Mouse (Mus musculus) thymus, postnatal 25 days (tissue): ENCODE results near the gene Snrpd3.
"Not testable (repeated sequence)": the region's sequence is repeated elsewhere in the genome, so short reads cannot be mapped to it uniquely, and the experiment has no call there.

Source experiments
- DNase-seq: peaks from one replicate; pipeline ENCODE4 v3.0.0; 2022

Snrpd3 gene

DNA sequence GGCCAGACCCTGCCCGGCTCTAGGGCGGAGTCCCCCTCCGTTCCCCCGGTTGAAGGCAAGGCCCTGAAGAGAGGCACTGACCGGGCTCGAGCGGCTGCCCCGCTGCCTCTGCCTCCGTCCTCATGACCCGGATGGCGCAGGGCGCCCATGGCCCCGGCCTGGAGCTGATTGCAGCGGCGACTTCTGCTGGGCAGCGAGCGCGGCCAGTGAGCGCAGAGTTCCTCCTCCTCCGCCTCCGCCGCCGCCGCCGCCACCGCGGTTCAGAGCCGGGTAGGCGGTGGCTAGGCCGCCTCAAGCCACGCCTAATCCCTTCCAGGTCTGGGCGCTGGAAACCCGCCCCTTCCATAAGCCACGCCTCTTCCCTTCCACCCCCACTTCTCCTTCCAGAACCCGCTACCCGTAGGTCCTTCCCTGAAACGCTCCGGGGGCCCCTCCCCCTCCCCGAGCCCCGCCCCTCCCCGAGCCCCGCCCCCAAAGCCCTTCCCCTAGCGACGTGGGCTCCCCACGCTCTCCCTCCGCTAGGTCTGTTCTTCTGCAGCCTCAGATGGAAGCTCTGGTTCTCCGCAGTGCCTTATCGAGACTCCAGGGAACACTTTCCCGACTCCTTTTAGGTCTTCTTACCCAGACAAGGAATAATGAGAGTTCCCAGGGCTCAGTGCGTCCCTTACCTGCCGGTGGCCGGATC is at the start of gene Snrpd3:
Gene Snrpd3, plus strand, starts transcription at position 479 of the 685 bp plus-strand sequence.
- peak; percentile 93 for DNase-seq

DNA sequence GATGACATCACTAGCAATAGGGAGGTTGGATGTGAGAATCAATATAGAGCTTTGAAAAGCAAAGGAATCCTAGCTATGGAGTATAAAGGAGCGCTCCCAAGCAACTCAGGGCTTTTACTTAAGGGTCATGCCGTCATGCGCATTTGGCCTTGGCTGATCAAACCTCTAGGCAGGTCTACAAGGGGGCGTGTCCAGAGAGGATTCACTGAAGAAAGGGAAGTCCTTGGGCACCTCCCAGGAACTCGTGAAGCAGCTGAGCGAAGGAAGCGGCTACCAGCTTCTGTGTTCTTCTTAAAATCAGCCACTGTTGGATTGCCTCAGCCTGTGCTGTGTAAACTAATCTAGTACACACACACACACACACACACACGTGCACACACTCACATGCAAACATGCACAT is 43.9 kb upstream of the Snrpd3 start:
- no peak for DNase-seq

DNA sequence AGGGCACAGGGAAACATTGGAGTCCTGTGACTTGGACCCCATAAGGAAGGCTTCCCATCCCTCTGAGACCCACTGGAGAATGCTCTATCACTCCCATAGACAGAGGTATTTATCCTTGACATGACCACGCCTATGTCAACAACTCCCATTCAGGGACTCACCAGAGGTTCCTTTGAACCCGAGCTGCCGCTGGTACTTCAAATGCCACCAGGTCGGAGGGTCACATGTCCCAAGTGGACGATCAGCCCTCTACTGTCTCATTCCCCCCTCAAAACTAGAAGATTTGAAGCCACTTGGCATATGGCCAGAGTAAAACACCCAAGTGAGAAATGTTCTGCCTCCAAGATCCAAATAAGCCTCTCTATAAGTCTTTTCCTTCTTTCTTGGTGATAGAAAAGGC is 42.8 kb upstream of the Snrpd3 start:
- no peak for DNase-seq

DNA sequence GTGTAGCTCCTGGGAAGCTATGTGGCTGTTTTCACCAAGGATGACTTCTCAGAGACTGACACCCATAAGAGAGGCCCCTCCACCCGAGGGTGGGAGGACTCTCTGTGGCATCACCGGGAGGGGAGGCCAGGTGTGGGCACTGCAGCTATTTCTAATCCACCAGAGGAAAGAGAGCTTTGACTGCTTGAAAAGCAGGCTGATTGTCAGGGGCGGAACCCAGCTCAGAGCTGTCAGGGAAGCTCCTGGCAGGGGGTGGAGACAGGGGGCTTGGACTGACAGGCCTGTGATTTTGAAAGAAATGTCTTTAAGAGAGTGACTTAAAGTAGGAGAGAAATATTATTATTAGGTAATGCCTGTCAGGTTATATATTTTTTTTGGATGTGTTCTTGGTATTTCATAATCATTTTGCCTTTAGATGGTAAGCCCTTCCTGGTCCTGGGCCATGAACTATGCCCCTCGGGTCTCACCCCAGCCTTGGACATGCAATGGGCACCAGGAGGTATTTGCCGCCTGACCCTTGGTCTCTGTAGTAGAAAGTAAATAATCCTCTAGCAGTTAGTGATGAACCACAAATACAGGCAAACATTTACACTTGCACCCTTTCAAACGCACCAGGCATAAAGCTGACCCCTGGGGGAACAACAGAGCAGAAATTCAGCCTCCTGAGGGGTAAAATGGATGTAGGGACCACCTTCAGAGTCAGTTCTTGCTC is 42.1 kb upstream of the Snrpd3 start:
- DNase-seq, result not testable (repeated sequence)

DNA sequence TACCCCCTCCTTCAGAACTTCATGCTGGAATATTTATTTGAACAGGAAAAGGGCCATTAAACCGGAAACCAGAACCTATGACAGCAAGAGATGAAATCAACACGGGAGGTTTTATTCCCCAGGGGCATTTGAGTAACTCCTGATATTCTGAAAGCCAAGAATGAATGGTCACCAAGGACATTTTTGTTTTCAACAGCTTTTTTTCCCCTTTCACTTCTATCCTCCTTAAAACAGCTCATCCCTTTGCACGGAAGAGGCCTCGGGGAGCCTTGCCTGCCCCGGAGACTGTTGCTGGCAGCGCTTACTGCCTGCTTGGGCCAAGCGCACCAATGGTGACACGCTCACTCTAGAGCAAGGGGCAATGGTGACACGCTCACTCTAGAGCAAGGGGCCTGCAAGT is 40.3 kb upstream of the Snrpd3 start:
- DNase-seq, result no peak

DNA sequence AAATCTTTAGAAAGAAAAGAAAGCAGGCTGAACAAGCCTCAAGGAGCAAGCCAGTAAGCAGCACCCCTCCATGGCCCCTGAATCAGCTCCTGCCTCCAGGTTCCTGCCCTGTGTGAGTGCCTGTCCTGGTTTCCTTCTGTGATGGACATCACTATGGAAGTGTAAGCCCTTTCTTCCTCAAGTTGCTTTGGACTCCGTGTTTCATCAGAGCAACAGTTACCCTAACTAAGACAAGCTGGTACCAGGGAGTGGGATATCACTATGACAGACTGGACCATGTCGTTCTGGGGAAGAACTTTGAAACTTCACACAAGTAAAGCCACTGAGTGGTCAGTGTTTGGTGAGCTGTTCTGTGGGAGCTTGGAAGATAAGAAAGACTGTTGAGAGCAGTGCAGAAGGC is 37.4 kb upstream of the Snrpd3 start:
- DNase-seq, result no peak

DNA sequence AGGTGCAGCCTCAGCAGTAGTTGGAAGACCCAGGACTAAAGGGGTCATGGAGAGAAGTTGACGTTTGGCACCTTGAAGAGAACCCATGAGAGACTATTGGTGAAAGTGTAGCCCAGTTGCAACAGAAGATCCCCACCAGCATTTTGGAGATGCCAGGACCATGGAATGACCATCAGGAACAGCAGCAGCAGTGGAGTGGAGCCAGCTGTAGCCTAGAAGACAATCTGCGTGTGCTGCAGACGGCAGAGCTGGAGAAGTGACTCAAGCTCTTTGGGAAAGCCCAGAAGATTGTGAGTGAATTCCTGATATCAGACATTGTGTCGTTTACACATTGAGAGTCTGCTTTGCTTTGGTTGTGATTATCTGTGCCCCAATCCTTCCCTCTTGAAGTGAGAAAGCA is 35.6 kb upstream of the Snrpd3 start:
- no peak for DNase-seq

DNA sequence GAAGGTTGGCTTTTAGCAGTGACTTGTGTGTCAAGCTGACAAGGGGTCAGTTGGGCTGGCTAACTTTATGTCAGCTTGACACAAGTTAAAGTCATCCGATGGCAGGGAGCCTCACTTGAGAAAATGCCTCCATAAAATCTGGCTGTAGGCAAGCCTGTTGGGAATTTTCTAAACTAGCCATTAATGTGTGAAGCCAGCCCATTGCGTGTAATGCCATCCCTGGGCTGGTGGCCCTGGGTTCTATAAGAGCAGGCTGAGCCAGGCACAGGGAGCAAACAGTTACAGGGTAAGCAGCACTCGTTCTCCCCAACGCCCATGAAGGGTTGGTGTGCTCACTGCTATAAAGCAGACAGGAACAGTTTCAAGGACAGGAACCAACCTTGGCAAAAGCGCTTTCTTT is 35.1 kb upstream of the Snrpd3 start:
- DNase-seq, result no peak

DNA sequence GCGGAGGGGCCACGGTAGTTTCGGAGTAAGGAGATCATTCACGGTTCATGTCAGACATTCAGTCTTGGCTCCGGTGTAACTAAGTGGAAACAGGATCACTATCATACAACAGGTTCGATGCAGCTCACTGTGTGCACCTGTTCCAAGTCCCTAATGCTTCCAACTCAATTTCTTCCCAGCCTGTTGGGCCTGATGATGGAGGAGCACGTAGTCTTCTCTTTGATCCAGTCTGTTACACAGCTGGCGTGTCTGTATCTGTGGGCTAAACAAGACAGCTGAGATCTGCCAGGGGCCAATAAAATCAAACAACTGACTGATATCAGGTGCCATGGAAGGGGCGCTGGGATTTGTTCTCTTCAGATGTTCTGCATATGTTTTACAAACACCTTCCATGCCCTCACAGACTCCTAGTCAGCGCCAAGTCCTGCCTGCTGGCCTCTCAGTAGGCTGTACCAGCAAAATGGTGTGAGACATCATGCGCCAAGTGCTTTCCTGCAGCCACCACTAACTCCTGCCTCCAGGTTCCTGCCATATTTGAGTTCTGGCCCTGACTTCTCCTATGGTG is 34.4 kb upstream of the Snrpd3 start:
- no peak for DNase-seq

DNA sequence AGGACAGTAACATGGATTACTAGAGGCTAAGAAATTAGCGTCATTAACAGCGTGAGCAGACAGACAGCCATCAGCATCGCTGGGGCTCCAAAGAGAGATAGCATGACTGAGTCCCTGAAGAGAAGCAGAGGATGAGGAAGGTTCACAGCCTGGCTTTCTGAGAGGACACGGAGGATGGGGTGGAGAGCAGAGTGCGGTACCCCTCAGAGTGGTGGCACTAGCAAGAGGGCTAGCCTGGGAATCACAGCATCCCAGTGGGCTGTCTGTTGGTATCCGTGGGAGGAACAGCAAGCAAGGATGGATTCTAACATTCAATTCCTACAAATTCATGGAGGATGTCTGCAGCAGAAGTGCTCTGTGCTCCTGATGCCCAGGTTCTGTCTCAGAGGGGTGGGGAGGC is 33.3 kb upstream of the Snrpd3 start:
- DNase-seq, result no peak

DNA sequence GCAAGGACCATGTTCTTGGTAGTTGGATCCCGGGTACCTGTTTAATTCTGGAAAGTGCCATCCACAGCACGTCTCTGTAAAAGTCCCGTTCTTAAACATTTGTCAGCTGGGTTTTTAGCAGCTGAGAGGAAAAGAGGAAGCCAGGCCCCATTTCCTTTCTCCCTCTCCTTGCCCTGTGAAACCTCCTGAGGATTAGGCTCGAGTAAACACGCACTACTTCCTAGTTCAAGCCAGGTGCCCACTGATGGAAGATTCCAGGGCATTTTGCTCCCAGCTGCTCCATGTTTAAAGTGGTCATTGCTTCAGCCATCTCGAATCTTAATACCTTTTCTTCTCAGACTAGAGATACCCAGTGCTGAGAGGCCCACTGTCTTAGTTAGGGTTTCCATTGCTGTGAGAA is 32.6 kb upstream of the Snrpd3 start:
- DNase-seq, result no peak

DNA sequence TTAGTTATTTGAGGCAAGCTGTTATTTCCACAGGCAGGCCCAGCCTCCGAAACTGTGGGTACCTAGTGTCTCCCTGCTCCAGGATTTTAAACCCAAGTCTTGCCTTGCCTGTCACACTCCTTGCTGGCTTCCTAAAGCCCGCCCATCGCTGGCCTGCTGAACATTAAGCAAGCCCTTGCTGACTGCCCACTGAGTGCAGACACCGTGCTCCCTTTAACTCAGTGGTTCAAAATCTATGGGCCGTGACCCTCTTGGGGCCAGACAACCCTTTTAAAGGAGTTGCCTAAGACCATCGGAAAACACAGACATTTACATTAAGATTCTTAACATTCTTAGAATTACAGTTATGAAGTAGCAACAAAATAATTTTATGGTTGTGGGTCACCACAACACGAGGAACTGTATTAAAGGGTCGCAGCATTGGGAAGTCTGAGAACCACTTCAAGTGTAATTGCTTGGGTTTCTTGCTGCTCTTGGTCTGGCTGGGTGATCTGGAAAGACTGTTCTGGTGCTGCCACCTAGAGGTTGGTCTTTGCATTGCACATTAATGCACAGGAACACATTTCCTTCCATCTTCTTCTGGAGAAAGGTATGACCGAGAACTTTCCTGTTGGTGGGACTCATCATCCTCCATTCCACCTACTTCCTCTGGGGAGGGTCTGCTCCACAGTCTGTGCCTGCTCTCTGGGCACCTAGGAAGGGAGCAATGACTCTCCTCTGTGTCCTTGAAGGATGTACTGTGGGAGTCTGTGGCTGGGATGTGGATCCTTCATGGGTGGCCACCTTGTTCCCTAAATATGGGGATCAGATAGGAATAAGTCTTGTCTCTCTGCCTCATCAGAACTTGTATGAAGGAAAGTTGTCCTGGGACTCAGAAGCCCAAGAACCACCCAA is 31.0 kb upstream of the Snrpd3 start:
- DNase-seq, result peak; percentile 77

DNA sequence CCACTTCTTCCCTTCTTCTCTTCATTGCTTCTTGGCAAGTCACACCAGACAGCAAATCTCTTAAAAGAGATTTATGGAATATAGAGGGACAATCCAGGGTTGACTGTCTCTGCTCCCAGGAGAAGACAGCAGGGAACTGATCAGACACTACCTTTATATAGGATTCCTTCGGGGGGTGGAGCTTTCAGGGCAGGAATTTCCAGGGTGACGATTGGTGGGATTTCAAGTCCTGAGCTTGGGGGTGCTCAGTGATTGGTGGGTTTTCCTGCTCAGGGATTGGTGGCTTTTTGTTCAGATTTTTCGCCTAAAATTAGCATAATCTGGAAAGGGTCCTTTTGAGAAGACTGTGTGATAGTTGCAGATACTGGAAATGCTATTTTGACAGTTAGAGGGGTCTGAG is 30.2 kb upstream of the Snrpd3 start:
- DNase-seq, result no peak

DNA sequence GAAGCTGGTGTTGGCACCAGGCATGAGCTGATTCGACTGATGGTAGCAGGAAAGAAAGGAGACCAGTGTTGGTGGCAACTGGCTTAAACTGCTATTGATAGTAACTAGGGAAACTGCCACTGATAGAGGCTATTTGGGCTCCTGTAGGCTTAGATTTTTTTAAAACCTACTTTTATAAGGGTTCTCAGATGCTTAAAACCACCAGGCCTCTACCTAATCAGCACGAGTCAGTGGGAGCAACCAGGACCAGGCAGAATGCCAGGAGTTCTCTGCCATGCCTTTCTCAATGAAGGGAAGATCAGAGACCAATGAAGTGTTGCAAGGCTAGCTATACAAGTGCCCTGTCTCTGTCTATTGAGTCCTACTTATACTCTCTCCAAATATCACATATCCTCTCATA is 27.8 kb upstream of the Snrpd3 start:
- no peak for DNase-seq

DNA sequence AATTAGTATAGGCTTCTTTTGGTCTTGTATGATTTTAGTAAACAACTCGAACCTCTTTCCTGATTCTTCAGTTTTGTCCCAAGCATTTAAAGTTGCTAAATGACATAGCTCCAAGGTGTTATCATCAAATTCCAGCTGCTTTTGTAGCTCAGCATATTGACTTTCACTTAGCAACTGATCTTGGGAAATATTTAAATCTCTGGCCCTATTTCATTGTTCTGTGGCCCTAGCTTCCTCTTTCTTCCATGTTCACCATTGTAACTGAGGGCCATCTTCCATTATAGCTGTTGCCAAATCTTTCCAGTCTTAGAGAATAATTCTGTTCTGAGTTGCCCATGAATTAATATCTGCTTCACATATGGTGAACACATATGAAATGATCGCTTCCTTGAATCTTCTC is 26.6 kb upstream of the Snrpd3 start:
- DNase-seq, result no peak

DNA sequence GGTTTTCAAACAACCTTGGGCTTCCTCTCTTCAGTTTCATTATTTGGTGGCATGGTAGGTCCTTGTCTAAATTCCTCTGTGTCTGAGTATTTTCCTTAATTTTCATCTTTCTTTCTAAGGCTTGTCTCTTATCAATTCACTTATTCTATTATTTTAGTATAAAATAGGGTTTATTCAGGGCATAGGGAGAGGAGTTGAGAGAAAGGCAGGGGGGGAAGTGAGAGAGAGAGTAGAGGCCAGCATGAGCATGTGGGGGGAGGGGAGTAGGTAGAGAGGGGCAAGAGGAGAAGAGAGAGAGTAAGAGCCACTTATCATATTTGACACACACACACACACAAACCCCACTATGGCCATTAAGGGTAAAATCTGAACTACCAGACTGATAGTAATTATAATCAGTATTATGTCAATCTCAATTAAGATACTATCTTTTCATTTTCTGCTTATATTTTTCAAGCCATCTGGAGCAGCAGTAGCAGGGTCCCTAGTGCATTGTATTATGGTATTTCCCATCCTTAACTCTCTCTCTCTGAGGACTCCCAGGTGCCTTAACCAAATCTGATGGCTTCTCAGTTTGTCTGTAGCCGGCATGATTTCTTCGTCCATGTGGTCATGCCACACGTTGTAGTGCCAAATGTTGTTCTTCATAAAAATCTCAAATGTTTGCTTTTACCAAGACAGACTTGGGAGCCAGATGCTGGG is 26.0 kb upstream of the Snrpd3 start:
- DNase-seq, result no peak

DNA sequence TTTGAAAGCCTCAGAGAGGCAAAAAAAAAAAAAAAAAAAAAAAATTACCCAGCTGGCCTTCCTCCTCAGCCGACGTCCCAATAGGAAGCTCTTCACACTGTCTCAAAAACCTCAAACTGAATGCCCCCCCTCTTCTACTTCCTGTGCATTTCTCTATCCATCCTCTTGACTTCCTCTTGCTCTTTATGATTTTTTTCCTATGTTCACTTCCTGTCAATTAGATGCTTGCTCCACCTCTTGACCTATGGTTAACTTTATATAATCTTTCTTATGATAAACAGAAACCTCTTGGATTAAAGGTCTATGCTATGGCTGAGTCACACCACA is 25.5 kb upstream of the Snrpd3 start:
- DNase-seq, result peak; percentile 12

DNA sequence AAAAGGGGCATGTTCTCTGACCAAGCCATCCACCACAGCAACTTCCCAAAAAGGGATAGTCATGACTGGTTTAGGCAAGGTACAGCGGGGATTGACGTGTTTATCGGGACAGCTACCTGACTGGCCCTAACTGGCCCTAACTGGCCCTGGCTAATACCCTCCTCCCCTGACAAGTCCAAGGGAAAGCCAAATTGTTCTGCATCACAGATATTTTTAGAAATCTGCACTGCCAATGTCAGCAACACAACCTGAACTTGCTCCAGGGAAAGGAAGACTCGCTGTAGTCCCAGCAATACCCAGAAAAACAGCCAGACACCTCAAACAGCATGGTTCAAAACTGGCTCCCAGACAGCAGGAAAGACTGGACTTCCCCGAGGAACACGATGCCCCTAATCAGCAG is 22.0 kb upstream of the Snrpd3 start:
- no peak for DNase-seq

DNA sequence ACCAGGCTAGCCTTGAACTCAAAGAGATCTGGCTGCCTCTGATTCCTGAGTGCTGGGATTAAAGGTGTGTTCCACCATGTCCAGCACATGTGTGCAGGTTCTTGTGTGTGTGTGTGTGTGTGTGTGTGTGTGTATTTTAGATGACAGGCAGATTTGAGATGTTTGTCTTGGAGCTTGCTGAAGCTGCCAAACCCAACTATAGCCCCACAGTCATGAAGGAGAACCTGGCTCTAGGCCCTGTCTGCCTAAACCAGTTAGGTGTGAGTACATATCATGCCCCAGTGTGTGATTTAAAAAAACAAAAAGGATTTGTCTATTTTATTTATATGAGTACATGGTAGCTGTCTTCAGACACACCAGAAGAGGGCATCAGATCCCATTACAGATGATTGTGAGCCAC is 21.4 kb upstream of the Snrpd3 start:
- DNase-seq, result no peak

DNA sequence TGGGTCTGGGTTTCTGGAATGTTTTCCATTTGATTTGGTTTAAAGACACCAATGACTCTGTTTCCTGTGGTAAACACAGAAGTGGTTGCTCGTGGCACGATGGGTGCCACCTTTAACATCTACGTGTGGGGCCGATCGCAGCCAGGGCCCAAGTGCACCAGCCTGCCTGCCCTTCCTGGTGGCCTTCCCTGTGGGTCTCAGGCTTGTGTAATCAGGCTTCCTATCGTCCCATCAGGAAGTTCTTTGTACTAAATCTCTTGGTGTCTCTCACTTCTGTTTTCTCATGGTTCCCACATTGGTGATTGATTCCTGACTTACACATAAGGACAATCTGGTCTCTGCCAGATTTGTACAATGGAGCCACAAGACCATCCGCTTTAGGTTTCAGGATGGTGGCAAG is 18.1 kb upstream of the Snrpd3 start:
- DNase-seq, result not testable (repeated sequence)

DNA sequence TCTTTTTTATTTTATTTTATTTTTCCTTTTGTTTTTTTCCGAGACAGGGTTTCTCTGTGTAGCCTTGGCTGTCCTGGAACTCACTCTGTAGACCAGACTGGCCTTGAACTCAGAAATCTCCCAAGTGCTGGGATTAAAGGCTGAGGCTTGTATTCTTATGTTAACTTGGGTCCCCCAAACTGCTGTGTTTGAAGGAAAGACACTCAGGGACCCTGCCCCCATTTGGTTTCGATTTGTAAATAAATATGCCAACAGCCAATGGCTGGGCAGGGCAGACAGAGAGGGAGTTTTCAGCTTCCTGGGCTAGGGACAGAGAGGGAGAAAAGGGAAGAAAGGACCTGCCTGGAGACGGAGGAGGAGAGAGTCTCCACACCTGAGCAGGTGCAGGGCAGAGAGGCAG is 17.6 kb upstream of the Snrpd3 start:
- DNase-seq, result no peak

DNA sequence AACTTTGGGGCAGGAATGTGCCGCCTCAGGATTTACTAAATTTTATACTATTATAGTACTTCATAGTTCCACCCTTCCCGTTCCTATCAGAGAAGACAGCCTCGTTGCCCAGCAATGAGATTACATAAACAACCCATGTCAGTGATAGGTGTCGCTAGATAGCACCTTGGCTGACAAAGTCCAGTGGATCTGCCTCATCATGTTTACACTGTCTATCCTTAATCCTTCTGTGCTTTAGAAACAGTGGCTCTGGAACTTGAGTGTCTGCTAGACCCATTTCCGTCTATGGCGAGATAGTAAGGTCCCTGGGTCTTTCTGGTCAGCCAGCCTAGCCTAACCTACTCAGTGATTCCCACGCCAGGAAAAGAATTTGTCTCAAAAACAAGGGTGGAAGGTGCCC is 17.0 kb upstream of the Snrpd3 start:
- no peak for DNase-seq

DNA sequence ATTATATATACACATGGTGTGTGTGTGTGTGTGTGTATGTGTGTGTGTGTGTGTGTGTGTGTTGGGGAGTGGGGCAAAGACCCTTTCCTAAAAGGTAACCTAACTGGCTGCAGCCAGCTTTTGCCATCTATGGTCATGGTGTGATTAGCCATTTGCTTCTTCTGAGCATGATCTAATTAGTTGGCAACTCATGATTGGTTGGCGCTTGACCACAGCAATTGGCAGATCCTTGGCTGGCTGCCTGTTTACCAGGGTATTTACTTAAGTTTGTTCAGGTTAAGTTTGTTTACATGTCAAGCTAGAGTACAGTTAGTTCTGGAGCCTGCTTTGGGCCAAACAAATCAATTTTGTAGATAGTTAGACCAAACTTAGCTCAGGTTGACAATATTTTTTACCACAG is 15.7 kb upstream of the Snrpd3 start:
- DNase-seq, result no peak
